Mouse (Mus musculus) kidney, embryonic 16.5 days (tissue): ENCODE data around the gene Olfr453. TPM values are rescaled to one million over a fixed set of nuclear protein-coding genes. Genes with fewer than 3 reads are reported as not detected.

Experiments used
- ATAC-seq: fragments of 200-750 bp; cut with Nextera tagmentation; 2 replicates; pipeline ENCODE4 v1.8.0; 2017; ENCODE audit warnings: moderate TSS enrichment; ENCODE audit not compliant: low FRiP score, low TSS enrichment
- H3K27ac ChIP-seq: fragments of 300-500 bp; sonication (generic); 2 replicates; pipeline ENCODE4 v1.5.1; 2014; ENCODE audit warnings: low read length
- H3K27me3 ChIP-seq: fragments of 300-500 bp; sonication (generic); 2 replicates; pipeline ENCODE4 v1.6.1; 2014; ENCODE audit warnings: low read length, control low read depth, mixed read lengths; ENCODE audit not compliant: insufficient read depth
- H3K36me3 ChIP-seq: fragments of 300-500 bp; sonication (generic); 2 replicates; pipeline ENCODE4 v1.6.1; 2014; ENCODE audit warnings: low read length, control low read depth, mixed read lengths; ENCODE audit not compliant: insufficient read depth
- H3K4me1 ChIP-seq: fragments of 300-500 bp; sonication (generic); 2 replicates; pipeline ENCODE4 v1.6.1; 2014; ENCODE audit warnings: low read length, control low read depth, mixed read lengths; ENCODE audit not compliant: insufficient read depth
- H3K4me2 ChIP-seq: fragments of 300-500 bp; sonication (generic); replicated peaks from 2 replicates; pipeline ENCODE4 v1.6.1; 2014; ENCODE audit warnings: low read depth, low read length
- H3K4me3 ChIP-seq: fragments of 300-500 bp; sonication (generic); 2 replicates; pipeline ENCODE4 v1.5.1; 2014; ENCODE audit warnings: mild to moderate bottlenecking, low read length
- H3K9ac ChIP-seq: fragments of 300-500 bp; sonication (generic); replicated peaks from 2 replicates; pipeline ENCODE4 v1.6.1; 2014; ENCODE audit warnings: low read length
- H3K9me3 ChIP-seq: fragments of 300-500 bp; sonication (generic); 2 replicates; pipeline ENCODE4 v1.6.1; 2016; ENCODE audit warnings: low read length, control low read depth
- WGBS: fragments of 180-500 bp; shearing (Covaris S2); extraction: QIAGEN DNeasy Blood & Tissue Kit; methylation state at CpG from one replicate; pipeline ENCODE4 v1.1.7; 2014; 5-methylcytosine and 5-hydroxymethylcytosine counted together
- polyA plus RNA-seq: library from polyadenylated mRNA; unstranded; fragments of >200 nt; fragmentation: Nextera tagmentation; extraction: Ambion mirVana; gene quantifications from 2 replicates; pipeline ENCODE4 v1.2.1, GENCODE M21; 2015

Gene Olfr453
- polyA plus RNA-seq = not detected in 2 replicates

DNA sequence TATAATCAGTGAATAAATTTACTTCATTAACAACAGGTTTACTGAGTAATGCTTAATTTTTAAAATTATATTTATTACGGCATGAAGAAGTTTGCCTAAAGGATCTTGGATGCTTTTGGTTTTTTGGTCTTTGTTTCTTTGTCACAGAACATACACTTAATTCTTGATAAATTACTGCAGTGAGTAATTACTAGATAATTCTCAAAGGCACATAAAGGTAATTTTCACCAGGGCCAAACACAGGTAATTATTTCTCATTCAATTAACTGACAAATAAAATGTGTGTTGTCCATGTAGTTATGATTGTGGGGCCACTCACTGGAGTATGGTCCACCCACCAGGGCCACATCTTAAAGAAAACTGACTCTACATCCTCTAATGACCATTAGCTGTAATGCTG, at the start of gene Olfr453:
Gene Olfr453, plus strand, starts transcription at position 301 of the 400 bp plus-strand sequence.
- no peaks in the 10 kb centered on the region for H3K27me3 ChIP-seq
- 97% methylated on average over 1 of the region's 1 CpGs for WGBS
- ATAC-seq = no peak
- H3K4me2 ChIP-seq = no peak within 1 kb of the TSS
- no peak within 1 kb of the TSS for H3K4me3 ChIP-seq
- no peaks in the 10 kb centered on the region for H3K36me3 ChIP-seq
- H3K4me1 ChIP-seq = no peaks in the 10 kb centered on the region
- H3K9ac ChIP-seq = no peak within 1 kb of the TSS
- H3K9me3 ChIP-seq = no peaks in the 10 kb centered on the region
- H3K27ac ChIP-seq = no peak within 1 kb of the TSS

DNA sequence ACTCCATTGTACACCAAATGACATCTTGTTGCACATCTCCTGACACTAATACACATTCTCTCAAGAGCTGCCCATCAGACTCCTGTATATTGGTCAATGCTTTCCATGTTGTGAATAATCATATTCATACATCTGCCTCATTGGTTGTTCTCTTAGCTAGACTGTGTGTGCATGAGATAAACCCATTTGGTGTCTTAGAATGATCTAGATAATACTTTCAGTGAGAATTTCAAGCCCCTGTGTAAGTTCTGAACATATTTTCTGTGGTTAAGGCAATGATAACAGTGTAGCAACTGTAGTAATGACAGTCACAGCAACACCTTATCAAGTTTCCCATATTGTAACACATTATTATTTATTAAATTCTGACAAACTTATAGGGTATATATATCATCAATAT, 49.4 kb upstream of the Olfr453 start:
- H3K4me1 ChIP-seq = peaks cover 5% of the 10 kb centered on the region; the same call in 1 of the 2 replicates
- H3K9me3 ChIP-seq = no peaks in the 10 kb centered on the region
- no peak overlapping the region for H3K9ac ChIP-seq
- no peak overlapping the region for H3K27ac ChIP-seq
- H3K36me3 ChIP-seq = peaks cover 19% of the 10 kb centered on the region
- H3K4me2 ChIP-seq = no peak overlapping the region
- H3K27me3 ChIP-seq = no peaks in the 10 kb centered on the region
- no peak overlapping the region for H3K4me3 ChIP-seq
- ATAC-seq = no peak

DNA sequence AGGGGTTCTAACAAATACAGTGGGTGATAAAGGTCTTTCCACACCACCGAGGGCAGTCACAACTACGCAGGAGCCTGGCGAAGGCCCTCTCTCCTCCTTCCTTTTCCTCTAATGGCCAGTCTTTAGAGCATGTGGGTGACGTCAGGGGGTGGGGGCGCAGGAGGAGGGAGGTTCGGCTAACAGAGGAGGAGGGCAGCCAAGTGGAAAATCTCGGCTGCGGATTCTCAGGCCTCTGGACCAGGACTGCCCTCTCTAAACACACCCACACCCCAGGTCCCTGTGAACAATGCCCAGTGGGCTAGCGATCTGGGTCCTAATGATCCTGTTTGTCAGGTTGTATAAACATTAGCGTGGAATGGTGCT, 47.0 kb upstream of the Olfr453 start:
- no peaks in the 10 kb centered on the region for H3K27me3 ChIP-seq
- peak overlapping the region; percentile 97 for H3K27ac ChIP-seq
- no peaks in the 10 kb centered on the region for H3K9me3 ChIP-seq
- peak overlapping the region; percentile 83 for H3K4me2 ChIP-seq
- peak overlapping the region; percentile 90 for H3K9ac ChIP-seq
- 0% methylated on average over 10 of the region's 10 CpGs for WGBS
- H3K36me3 ChIP-seq = 0 out of 2 replicates have a peak, but pooled peaks cover 3% of the 10 kb centered on the region
- ATAC-seq = peak; percentile 95
- H3K4me1 ChIP-seq = peaks cover 5% of the 10 kb centered on the region; the same call in 1 of the 2 replicates
- H3K4me3 ChIP-seq = peak overlapping the region; percentile 77

DNA sequence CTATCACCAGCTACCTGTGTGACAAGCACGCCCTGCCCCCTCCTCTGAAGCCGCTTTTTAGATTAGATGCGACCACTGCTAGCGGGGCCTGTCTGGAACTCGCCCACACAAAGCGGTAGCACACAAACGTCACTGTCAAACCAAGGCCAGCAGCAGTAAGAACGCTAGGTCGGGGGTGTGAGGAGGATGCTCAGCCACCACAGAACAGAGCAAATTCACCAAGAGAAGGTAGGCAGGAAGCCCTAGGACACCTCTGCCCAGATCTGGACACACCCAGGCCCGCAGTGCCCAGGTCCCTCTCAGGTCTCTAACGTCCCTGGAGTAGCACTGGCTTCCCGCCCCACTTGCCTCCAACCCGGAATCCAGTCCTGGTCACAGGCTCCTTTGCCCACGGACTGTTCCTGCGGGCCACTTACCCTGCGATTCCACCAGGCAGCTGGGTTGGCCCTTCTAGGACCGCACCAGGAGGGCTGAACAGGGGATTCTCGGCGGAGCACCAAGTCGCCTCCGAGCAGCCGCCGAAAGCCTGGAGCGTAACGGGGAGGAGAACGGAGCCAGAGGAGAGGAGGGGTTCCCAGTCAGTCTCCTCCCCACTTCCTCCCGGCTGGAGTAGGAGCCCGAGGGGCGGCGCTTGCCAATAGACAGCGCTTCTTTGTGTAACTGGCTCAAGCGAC, 46.5 kb upstream of the Olfr453 start:
- peak overlapping the region; percentile 97 for H3K27ac ChIP-seq
- no peaks in the 10 kb centered on the region for H3K27me3 ChIP-seq
- peak overlapping the region; percentile 83 for H3K4me2 ChIP-seq
- peak; percentile 96 for ATAC-seq
- H3K9me3 ChIP-seq = peaks cover under 1% of the 10 kb centered on the region
- H3K36me3 ChIP-seq = peaks cover 3% of the 10 kb centered on the region; the same call in 1 of the 2 replicates
- H3K9ac ChIP-seq = peak overlapping the region; percentile 90
- H3K4me1 ChIP-seq = peaks cover 5% of the 10 kb centered on the region; the same call in 1 of the 2 replicates
- WGBS = under 1% methylated on average over 32 of the region's 32 CpGs
- peak overlapping the region; percentile 77 for H3K4me3 ChIP-seq

DNA sequence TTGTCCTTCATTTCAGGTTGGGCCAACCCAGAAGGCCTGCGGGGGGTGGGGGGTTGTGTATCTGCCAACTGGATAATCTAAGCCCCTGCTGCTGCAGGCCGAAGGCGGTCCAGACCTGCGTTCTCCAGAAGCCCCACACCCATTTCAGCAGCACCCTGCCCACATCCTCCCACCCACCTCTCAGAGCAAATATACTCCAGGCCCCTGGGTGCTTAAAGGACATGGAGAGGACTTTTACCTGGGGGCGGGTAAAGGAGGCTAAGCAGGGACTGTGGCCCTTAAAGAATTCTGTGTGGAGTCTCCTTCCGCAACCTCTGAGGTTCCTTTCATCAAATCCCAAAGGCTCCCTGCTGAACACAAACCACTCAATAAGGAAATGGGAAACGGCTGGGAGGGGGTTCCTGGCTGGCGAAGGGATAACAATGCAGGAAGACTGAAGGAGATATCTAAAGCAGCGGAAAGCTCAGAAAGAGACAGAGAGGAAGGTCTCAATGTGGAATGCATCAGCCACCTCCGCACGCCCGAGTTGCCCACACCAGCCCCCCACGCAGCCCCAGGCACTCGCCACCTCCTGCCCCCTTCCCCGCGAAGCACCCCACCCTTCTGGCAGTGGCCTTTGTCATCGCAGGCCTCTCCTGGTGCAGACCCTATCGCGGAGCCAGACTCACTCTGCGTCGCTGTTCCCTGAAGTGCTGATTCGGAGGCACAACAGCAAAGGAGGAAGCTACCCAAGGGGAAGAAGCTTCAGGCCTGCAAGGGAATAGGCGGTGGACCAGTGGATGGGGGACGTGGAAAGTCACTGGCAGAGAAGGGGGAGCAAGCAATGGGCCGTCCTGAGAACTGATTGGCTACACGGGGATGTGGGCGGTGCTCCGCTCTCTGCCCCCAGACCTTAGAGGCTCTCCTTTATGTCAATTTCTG, 29.6 kb upstream of the Olfr453 start, which contains the start of gene Tcaf1:
Gene Tcaf1, minus strand, starts transcription at position 798 of the 921 bp plus-strand sequence.
- WGBS = 2% methylated on average over 27 of the region's 28 CpGs
- H3K36me3 ChIP-seq = no peaks in the 10 kb centered on the region
- 0 out of 2 replicates have a peak, but pooled peaks cover 4% of the 10 kb centered on the region for H3K4me1 ChIP-seq

DNA sequence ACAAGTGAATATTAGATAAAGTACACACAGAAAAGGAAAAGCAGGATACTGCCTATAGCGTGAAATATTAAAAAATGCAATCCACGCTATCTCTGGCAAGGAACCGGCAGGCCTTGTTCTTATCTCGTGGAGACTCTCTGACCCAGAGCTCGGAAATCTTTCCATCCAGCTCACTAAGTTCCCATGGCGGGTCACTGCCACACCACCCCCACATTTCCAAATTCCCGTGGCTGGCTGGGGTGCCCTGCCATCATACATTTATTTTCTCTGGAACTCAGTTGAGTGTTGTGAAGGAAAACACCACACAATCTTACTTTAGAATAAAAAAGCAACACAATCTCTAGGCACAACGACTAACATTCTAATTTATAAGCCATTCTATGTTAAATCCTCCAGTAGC, 24.5 kb upstream of the Olfr453 start:
- no peaks in the 10 kb centered on the region for H3K27me3 ChIP-seq
- WGBS = 64% methylated on average over 8 of the region's 8 CpGs
- no peaks in the 10 kb centered on the region for H3K9me3 ChIP-seq
- no peak overlapping the region for H3K27ac ChIP-seq
- no peak overlapping the region for H3K9ac ChIP-seq
- no peak overlapping the region for H3K4me3 ChIP-seq
- H3K36me3 ChIP-seq = no peaks in the 10 kb centered on the region
- H3K4me2 ChIP-seq = no peak overlapping the region
- H3K4me1 ChIP-seq = no peaks in the 10 kb centered on the region
- ATAC-seq = no peak

More for the DNA sequence above, 29.6 kb upstream of the Olfr453 start, which contains the start of gene Tcaf1:
- Histone ChIP-seq H3K27me3 (no peaks in the 10 kb centered on the region), H3K4me3 (peak within 1 kb of the TSS; percentile 86), H3K4me2 (peak within 1 kb of the TSS; percentile 74), H3K27ac (peak within 1 kb of the TSS; percentile 88), H3K9me3 (no peaks in the 10 kb centered on the region), H3K9ac (peak within 1 kb of the TSS; percentile 90)
- peak; percentile 99 for ATAC-seq

DNA sequence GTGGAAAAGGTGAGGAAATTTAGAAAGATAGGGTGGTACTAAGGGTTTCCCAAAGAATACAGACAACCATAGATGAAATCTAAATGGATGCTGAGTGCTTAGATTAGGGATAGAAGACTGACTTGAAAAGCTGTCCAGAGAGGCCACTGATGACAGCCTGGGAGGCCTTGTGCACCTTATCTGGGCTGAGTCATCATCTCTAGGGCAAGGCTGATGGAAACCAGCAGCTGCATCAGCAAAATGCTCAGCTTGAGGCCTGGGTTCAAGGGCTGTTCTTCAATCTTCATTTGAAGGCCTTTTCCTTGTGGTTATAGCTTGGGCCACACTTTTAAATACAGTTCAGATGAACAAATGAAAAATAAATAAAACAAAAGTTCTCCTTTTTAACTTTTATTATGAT, 21.2 kb upstream of the Olfr453 start:
- Histone ChIP-seq H3K4me1 (no peaks in the 10 kb centered on the region), H3K9ac (no peak overlapping the region), H3K36me3 (no peaks in the 10 kb centered on the region), H3K9me3 (no peaks in the 10 kb centered on the region), H3K27ac (no peak overlapping the region), H3K4me3 (no peak overlapping the region), H3K27me3 (no peaks in the 10 kb centered on the region), H3K4me2 (no peak overlapping the region)
- no peak for ATAC-seq

DNA sequence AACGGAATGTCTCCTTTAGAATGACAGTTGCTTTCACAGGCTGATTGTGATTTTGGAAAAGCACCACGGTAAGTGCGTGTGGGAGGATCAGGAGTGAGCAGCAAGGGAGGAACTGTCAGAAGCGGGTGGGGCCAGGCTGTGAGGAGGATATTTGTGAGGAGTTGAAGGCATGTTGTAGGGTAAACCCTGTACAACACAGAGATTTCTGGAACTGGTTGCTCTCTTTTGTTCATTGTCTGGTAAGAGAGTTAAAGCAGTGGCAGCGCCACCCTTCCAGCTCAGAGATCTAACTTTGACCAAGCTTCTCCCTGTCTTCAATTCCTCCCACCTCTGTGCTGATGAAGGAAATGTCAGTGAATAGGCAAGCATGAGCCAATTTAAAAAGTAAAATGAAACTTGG, 3.1 kb downstream of the Olfr453 start:
- Histone ChIP-seq H3K9ac (no peak overlapping the region), H3K9me3 (no peaks in the 10 kb centered on the region), H3K4me1 (no peaks in the 10 kb centered on the region), H3K4me2 (no peak overlapping the region), H3K27ac (no peak overlapping the region), H3K4me3 (no peak overlapping the region), H3K27me3 (no peaks in the 10 kb centered on the region), H3K36me3 (no peaks in the 10 kb centered on the region)
- WGBS = 55% methylated on average over 5 of the region's 5 CpGs
- no peak for ATAC-seq

DNA sequence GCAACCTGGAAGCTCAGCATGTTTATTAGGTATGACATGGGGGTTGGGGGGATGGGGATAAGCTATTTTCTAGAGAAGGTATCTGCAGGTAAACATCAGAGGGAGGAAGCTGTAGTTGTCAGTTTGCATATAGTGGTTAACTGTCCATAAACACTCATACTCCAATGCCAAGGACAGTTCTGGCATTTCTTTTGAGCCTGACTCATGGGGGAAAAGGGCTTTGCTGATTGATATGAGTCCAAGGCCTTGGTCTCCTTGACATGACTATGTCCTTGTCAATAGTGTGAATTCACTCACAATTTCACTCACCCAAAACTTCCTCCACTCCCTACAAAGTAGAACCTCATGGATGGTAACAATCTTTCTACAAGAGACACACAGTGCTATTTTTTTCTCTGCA, 8.7 kb downstream of the Olfr453 start:
- H3K4me2 ChIP-seq = no peak overlapping the region
- H3K27ac ChIP-seq = no peak overlapping the region
- no peaks in the 10 kb centered on the region for H3K27me3 ChIP-seq
- H3K4me1 ChIP-seq = no peaks in the 10 kb centered on the region
- ATAC-seq = no peak
- H3K9ac ChIP-seq = no peak overlapping the region
- no peaks in the 10 kb centered on the region for H3K36me3 ChIP-seq
- H3K4me3 ChIP-seq = no peak overlapping the region
- no peaks in the 10 kb centered on the region for H3K9me3 ChIP-seq

DNA sequence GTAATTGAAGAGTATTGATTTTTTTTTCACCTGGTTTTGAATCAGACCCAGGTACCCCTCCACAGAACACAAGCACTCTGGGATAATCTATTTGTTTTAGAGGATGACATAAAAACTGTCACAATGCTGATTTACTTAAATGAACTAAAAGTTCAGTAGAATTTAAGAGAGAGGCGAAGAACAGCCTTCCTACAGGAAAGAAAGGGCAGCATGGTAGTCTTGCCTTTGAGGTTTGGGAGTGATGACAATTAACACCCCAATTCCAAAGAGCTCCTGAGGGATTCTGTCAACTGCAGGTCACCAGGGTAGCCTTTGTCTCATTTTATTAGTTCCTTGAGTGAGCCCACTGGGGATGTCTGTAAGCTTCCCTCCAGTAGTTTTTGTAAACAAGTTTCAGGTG, 16.9 kb downstream of the Olfr453 start, which contains the start of gene Olfr38:
Gene Olfr38, plus strand, starts transcription at position 301 of the 400 bp plus-strand sequence.
- Histone ChIP-seq H3K27me3 (no peaks in the 10 kb centered on the region), H3K36me3 (no peaks in the 10 kb centered on the region), H3K9ac (no peak within 1 kb of the TSS), H3K27ac (no peak within 1 kb of the TSS), H3K4me2 (no peak within 1 kb of the TSS), H3K9me3 (no peaks in the 10 kb centered on the region), H3K4me1 (no peaks in the 10 kb centered on the region), H3K4me3 (no peak within 1 kb of the TSS)
- WGBS = 43% methylated on average over 1 of the region's 1 CpGs
- ATAC-seq = no peak
